ENCODE assay signal across 11 mouse cellular contexts in the genomic region with DNA sequence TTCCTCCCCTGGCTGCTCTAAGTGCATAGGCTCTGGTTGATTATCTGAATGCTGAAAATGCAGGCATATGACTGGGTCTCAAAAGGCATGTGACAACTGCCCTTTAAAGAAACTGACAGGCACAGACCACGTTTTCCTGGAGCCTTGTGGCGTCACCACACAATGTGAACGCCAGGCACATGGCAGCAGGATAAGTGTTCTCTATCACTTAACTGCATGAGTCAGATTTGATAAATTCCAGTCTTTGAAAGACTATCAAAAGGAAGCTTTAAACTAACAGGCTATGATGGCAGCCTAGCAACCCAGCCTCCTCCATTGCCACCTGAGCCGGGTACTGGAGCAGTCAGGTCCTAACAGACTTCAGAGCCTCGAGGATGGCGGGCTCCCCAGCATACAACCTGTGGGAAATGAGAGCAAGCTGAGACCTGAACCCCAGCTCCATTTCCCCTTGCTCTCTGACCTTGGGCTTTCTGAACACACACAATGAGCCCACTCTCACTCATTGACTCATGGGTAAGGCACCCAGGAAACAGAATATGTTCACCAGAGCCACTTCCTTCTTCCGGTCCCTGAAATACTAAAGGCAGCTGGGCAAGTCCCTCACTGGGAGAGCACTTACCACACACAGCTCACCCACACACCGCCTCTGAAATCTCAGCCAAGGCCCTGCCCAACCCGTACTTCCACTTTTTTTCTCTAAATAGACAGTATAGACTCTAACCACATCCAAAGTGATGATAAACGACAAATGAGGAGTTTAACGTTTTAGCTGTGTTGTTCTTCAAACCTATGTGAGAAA.
A peak's percentile ranks its signal among the peaks of the same experiment; 100 is the strongest.
DNase-seq lines count a peak whose midpoint lies in the region; ATAC-seq and TF ChIP-seq lines count a peak whose summit lies in the region.
"Had no signal": no experiment of that assay in that cellular context is flagged by ENCODE, and none has a peak within 500 bp of the region (broad histone marks: within the 10 kb centered on the region; RNA-seq: fewer than 3 reads in every experiment).

No protein-coding gene starts in this region.

- no peaks in the 10 kb centered on the region for H3K9me3 ChIP-seq in heart, embryonic 12.5 days (replicated peaks)
- no peaks in the 10 kb centered on the region for H3K9me3 ChIP-seq in hindbrain, embryonic 12.5 days (replicated peaks)
- H3K9me3 ChIP-seq: neural tube, embryonic 13.5 days had no signal

- no peak for TF ChIP-seq POLR2A in heart, adult 2 months (IDR thresholded peaks at IDR 0.05; ENCODE audit: insufficient read depth, low read depth, low read length)

- H3K4me2 ChIP-seq in heart, embryonic 12.5 days: 0 out of 2 replicates have a peak overlapping the region, but pooled peaks have one; percentile 2
- no peak overlapping the region for H3K4me2 ChIP-seq in hindbrain, embryonic 12.5 days (replicated peaks)
- H3K4me2 ChIP-seq: lung, embryonic 14.5 days; neural tube, embryonic 13.5 days had no signal

- H3K36me3 ChIP-seq in heart, embryonic 12.5 days: no peaks in the 10 kb centered on the region
- H3K36me3 ChIP-seq in heart, adult 2 months (ENCODE audit: control insufficient read depth, insufficient read depth, low read length): no peaks in the 10 kb centered on the region
- H3K36me3 ChIP-seq in splenic B cell, adult 2 months (ENCODE audit: control insufficient read depth, insufficient read depth, low read length, poor library complexity, severe bottlenecking): no peaks in the 10 kb centered on the region
- no peaks in the 10 kb centered on the region for H3K36me3 ChIP-seq in hindbrain, embryonic 12.5 days
- H3K36me3 ChIP-seq: neural tube, embryonic 13.5 days had no signal

- no peak for TF ChIP-seq EP300 in heart, adult 2 months (IDR thresholded peaks at IDR 0.05; ENCODE audit: insufficient read depth, low read depth, low read length)

- no peak for TF ChIP-seq CTCF in heart, adult 2 months (IDR thresholded peaks at IDR 0.05)
- no peak for TF ChIP-seq CTCF in left cerebral cortex, adult 2 months (IDR thresholded peaks at IDR 0.05)

- intact Hi-C loops in heart, adult 2 months (cut with DNase I): no loop called here
- intact Hi-C loops in left cerebral cortex, adult 2 months (cut with DNase I): no loop called here

- WGBS in heart, embryonic 12.5 days: 47% methylated on average over 11 of the region's 11 CpGs
- 55% methylated on average over 11 of the region's 11 CpGs for WGBS in heart, adult 2 months
- WGBS in hindbrain, embryonic 12.5 days: 80% methylated on average over 11 of the region's 11 CpGs

- H3K4me3 ChIP-seq in heart, embryonic 12.5 days: no peak overlapping the region
- H3K4me3 ChIP-seq in heart, adult 2 months: no peak overlapping the region
- H3K4me3 ChIP-seq in left cerebral cortex, adult 2 months: no peak overlapping the region
- H3K4me3 ChIP-seq in hindbrain, embryonic 12.5 days: no peak overlapping the region
- H3K4me3 ChIP-seq: neural tube, embryonic 13.5 days had no signal

- ATAC-seq in heart, embryonic 12.5 days (ENCODE audit: insufficient number of reproducible peaks, low FRiP score): no peak
- ATAC-seq in hematopoietic stem cell, adult 5-6 weeks (replicated peaks in 1 of 2; ENCODE audit: insufficient read depth in 1 of 2, low FRiP score in 2 of 2, low TSS enrichment in 1 of 2, low read depth in 1 of 2, poor library complexity in 2 of 2, severe bottlenecking in 2 of 2): peak; percentile 69 to 80; a peak in 3 of 4 replicates
- ATAC-seq in hindbrain, embryonic 12.5 days (ENCODE audit: low FRiP score): no peak
- ATAC-seq: hindbrain, embryonic 16.5 days had no signal

- peaks cover 82% of the 10 kb centered on the region for H3K4me1 ChIP-seq in heart, embryonic 12.5 days (replicated peaks)
- H3K4me1 ChIP-seq in heart, adult 2 months (ENCODE audit: control insufficient read depth, insufficient read depth, low read length): no peaks in the 10 kb centered on the region
- peaks cover 12% of the 10 kb centered on the region; the same call in 1 of the 2 replicates for H3K4me1 ChIP-seq in hindbrain, embryonic 12.5 days

- no peaks in the 10 kb centered on the region for H3K79me2 ChIP-seq in heart, adult 2 months (replicated peaks; ENCODE audit: control insufficient read depth, insufficient read depth, low read length)

- no peak for DNase-seq in heart, adult 2 months
- DNase-seq in CD4-positive, CD25-positive, alpha-beta regulatory T cell, adult 2 months (ENCODE audit: low read depth, low spot score): peak; percentile 65
- DNase-seq in splenic B cell, adult 2 months (ENCODE audit: low read depth, low spot score): peak; percentile 45
- DNase-seq in left cerebral cortex, adult 2 months (ENCODE audit: extremely low spot score in 1 of 2, low spot score in 2 of 2): no peak
- DNase-seq in right cerebral cortex, adult 18-20 months: no peak
- DNase-seq: lung, embryonic 14.5 days had no signal

- H3K27ac ChIP-seq in heart, embryonic 12.5 days (ENCODE audit: poor library complexity, severe bottlenecking): peak overlapping the region; percentile 57
- H3K27ac ChIP-seq in heart, adult 2 months: no peak overlapping the region
- H3K27ac ChIP-seq in left cerebral cortex, adult 2 months: no peak overlapping the region
- H3K27ac ChIP-seq in hindbrain, embryonic 12.5 days: no peak overlapping the region
- H3K27ac ChIP-seq: neural tube, embryonic 13.5 days had no signal

- H3K9ac ChIP-seq in heart, embryonic 12.5 days: no peak overlapping the region; the same call in 1 of the 2 replicates
- no peak overlapping the region for H3K9ac ChIP-seq in heart, adult 2 months (ENCODE audit: low read depth, low read length)
- no peak overlapping the region for H3K9ac ChIP-seq in hindbrain, embryonic 12.5 days
- H3K9ac ChIP-seq: lung, embryonic 14.5 days; neural tube, embryonic 13.5 days had no signal

- H3K27me3 ChIP-seq in heart, embryonic 12.5 days (replicated peaks): peaks cover 3% of the 10 kb centered on the region; the same call in 1 of the 2 replicates
- no peaks in the 10 kb centered on the region for H3K27me3 ChIP-seq in heart, adult 2 months (ENCODE audit: control insufficient read depth, insufficient read depth, low read length)
- H3K27me3 ChIP-seq in splenic B cell, adult 2 months (ENCODE audit: control insufficient read depth, insufficient read depth, low read length, poor library complexity, severe bottlenecking): no peaks in the 10 kb centered on the region
- peaks cover 9% of the 10 kb centered on the region for H3K27me3 ChIP-seq in hindbrain, embryonic 12.5 days

Comparison
In these comparisons a context has a peak if more than half of its experiments do, and no peak if none do; other contexts are left out.
1. ATAC-seq: peak in hematopoietic stem cell, adult 5-6 weeks (2 of 2); none in heart, embryonic 12.5 days (single experiment) and hindbrain, embryonic 12.5 days (single experiment).
2. DNase-seq: peak in CD4-positive, CD25-positive, alpha-beta regulatory T cell, adult 2 months (single experiment) and splenic B cell, adult 2 months (single experiment); none in heart, adult 2 months (0 of 2), left cerebral cortex, adult 2 months (0 of 2) and right cerebral cortex, adult 18-20 months (single experiment).